Comparison of ENCODE assay signal across 12 mouse cellular contexts in genomic region chr5:31528560-31528959, GRCm38 (mm10). TPM values are rescaled to one million over a fixed set of nuclear protein-coding genes. Genes with fewer than 3 reads are reported as not detected.
DNase-seq lines count a peak whose midpoint lies in the region; ATAC-seq and TF ChIP-seq lines count a peak whose summit lies in the region.
"Had no signal": no experiment of that assay in that cellular context is flagged by ENCODE, and none has a peak within 500 bp of the region (broad histone marks: within the 10 kb centered on the region; RNA-seq: fewer than 3 reads in every experiment).

No protein-coding gene starts in this region.

- no peaks in the 10 kb centered on the region for H3K9me3 ChIP-seq in embryonic facial prominence, embryonic 10.5 days
- H3K9me3 ChIP-seq in midbrain, embryonic 16.5 days (replicated peaks; ENCODE audit: control insufficient read depth, low read length, poor library complexity, severe bottlenecking): no peaks in the 10 kb centered on the region
- H3K9me3 ChIP-seq: forebrain, embryonic 12.5 days had no signal

- H3K27me3 ChIP-seq in embryonic facial prominence, embryonic 10.5 days (replicated peaks; ENCODE audit: low read depth, poor library complexity, severe bottlenecking): no peaks in the 10 kb centered on the region
- H3K27me3 ChIP-seq in midbrain, embryonic 16.5 days (ENCODE audit: control insufficient read depth, insufficient read depth, low read depth, low read length): no peaks in the 10 kb centered on the region
- H3K27me3 ChIP-seq: forebrain, embryonic 12.5 days had no signal

- TF ChIP-seq CTCF in layer of hippocampus, adult 2 months (conservative IDR thresholded peaks at IDR 0.05): peak; percentile 27; the same call in 1 of the 2 replicates

- no peak overlapping the region for H3K9ac ChIP-seq in midbrain, embryonic 16.5 days (ENCODE audit: low read depth, low read length)
- H3K9ac ChIP-seq: forebrain, embryonic 12.5 days had no signal

- H3K4me1 ChIP-seq in embryonic facial prominence, embryonic 10.5 days: peaks cover 20% of the 10 kb centered on the region
- H3K4me1 ChIP-seq in midbrain, embryonic 16.5 days (ENCODE audit: control insufficient read depth, insufficient read depth, low read length): peaks cover 29% of the 10 kb centered on the region

- DNase-seq in layer of hippocampus, adult 2 months (ENCODE audit: low spot score in 2 of 2): no peak
- DNase-seq in layer of hippocampus, postnatal 36 days: no peak
- DNase-seq in embryonic facial prominence, embryonic 10.5 days (ENCODE audit: low spot score): no peak
- no peak for DNase-seq in kidney, adult 8-10 months
- DNase-seq in layer of hippocampus, adult 9-11 months: no peak
- DNase-seq: cerebellum, adult 2 months; lung, postnatal 10 days had no signal

- ATAC-seq in CD4-positive, CD25-positive, alpha-beta regulatory T cell, adult 4 months: peak; percentile 48
- no peak for ATAC-seq in midbrain, embryonic 16.5 days

- peaks cover 51% of the 10 kb centered on the region for H3K36me3 ChIP-seq in embryonic facial prominence, embryonic 10.5 days (replicated peaks)
- peaks cover 14% of the 10 kb centered on the region; the same call in 1 of the 2 replicates for H3K36me3 ChIP-seq in midbrain, embryonic 16.5 days (ENCODE audit: control insufficient read depth, insufficient read depth, low read length)

- no peak overlapping the region for H3K4me3 ChIP-seq in layer of hippocampus, adult 2 months
- peak overlapping the region; percentile 99; the same call in 1 of the 2 replicates for H3K4me3 ChIP-seq in embryonic facial prominence, embryonic 10.5 days
- H3K4me3 ChIP-seq in midbrain, embryonic 16.5 days (ENCODE audit: low read depth, low read length): no peak overlapping the region

- H3K4me2 ChIP-seq in midbrain, embryonic 16.5 days (ENCODE audit: low read length): peak overlapping the region; percentile 26; the same call in 1 of the 2 replicates

- H3K27ac ChIP-seq in layer of hippocampus, adult 2 months: no peak overlapping the region
- H3K27ac ChIP-seq in embryonic facial prominence, embryonic 10.5 days (replicated peaks): no peak overlapping the region
- H3K27ac ChIP-seq in midbrain, embryonic 16.5 days (ENCODE audit: low read length): no peak overlapping the region
- H3K27ac ChIP-seq: forebrain, embryonic 12.5 days had no signal

- WGBS in embryonic facial prominence, embryonic 10.5 days: 68% methylated on average over 2 of the region's 2 CpGs
- 57% methylated on average over 2 of the region's 2 CpGs for WGBS in midbrain, embryonic 16.5 days

RNA-seq across cellular contexts. Expression of gene Supt7l, which starts 1.0 kb away (rescaled TPM):
- total RNA-seq in layer of hippocampus, adult 2 months (2021): 10 to 100 TPM; 19.6 TPM
- 10 to 100 TPM; 17.7 to 19.5 TPM for total RNA-seq in layer of hippocampus, postnatal 36 days (2021)
- polyA plus RNA-seq in CD4-positive, CD25-positive, alpha-beta regulatory T cell, adult 4 months (2017; shearing (Covaris generic)): 10 to 100 TPM; 16.4 to 24.3 TPM
- 29.3 and 29.6 TPM in 2 replicates for polyA plus RNA-seq in embryonic facial prominence, embryonic 10.5 days (2016; fragmentation: Nextera tagmentation; extraction: Ambion mirVana)
- polyA plus RNA-seq in midbrain, embryonic 16.5 days (2015; fragmentation: Nextera tagmentation; extraction: Ambion mirVana): 25.1 and 27.8 TPM in 2 replicates

RNA-seq across cellular contexts. Expression of gene Slc4a1ap, which starts 1.8 kb away (rescaled TPM):
- 10 to 100 TPM; 51.9 to 53.8 TPM for total RNA-seq in layer of hippocampus, adult 2 months (2021)
- 10 to 100 TPM; 55.7 to 57.1 TPM for total RNA-seq in layer of hippocampus, postnatal 36 days (2021)
- polyA plus RNA-seq in CD4-positive, CD25-positive, alpha-beta regulatory T cell, adult 4 months (2017; shearing (Covaris generic)): 10 to 100 TPM; 21.8 to 31.2 TPM
- 32.2 and 33.1 TPM in 2 replicates for polyA plus RNA-seq in embryonic facial prominence, embryonic 10.5 days (2016; fragmentation: Nextera tagmentation; extraction: Ambion mirVana)
- 32.5 and 34.4 TPM in 2 replicates for polyA plus RNA-seq in midbrain, embryonic 16.5 days (2015; fragmentation: Nextera tagmentation; extraction: Ambion mirVana)

RNA-seq across cellular contexts. Expression of gene Gpn1, which starts 34.0 kb away (rescaled TPM):
- 10 to 100 TPM; 34.0 to 34.8 TPM for total RNA-seq in layer of hippocampus, adult 2 months (2021)
- total RNA-seq in layer of hippocampus, postnatal 36 days (2021): 10 to 100 TPM; 32.5 to 34.0 TPM
- 10 to 100 TPM; 48.2 to 60.4 TPM for polyA plus RNA-seq in CD4-positive, CD25-positive, alpha-beta regulatory T cell, adult 4 months (2017; shearing (Covaris generic))
- 110 and 113 TPM in 2 replicates for polyA plus RNA-seq in embryonic facial prominence, embryonic 10.5 days (2016; fragmentation: Nextera tagmentation; extraction: Ambion mirVana)
- 81.6 and 89.2 TPM in 2 replicates for polyA plus RNA-seq in midbrain, embryonic 16.5 days (2015; fragmentation: Nextera tagmentation; extraction: Ambion mirVana)

RNA-seq across cellular contexts. Expression of gene 4930548H24Rik, which starts 43.0 kb away (rescaled TPM):
- total RNA-seq in layer of hippocampus, adult 2 months (2021): under 1 TPM in 1 of 2 experiments, not detected in 1; 0.20 TPM
- total RNA-seq in layer of hippocampus, postnatal 36 days (2021): under 1 TPM in 1 of 2 experiments, not detected in 1; 0.20 TPM
- polyA plus RNA-seq in CD4-positive, CD25-positive, alpha-beta regulatory T cell, adult 4 months (2017; shearing (Covaris generic)): under 1 TPM in 1 of 2 experiments, not detected in 1; 0.71 TPM
- polyA plus RNA-seq in embryonic facial prominence, embryonic 10.5 days (2016; fragmentation: Nextera tagmentation; extraction: Ambion mirVana): 0.11 and 0.16 TPM in 2 replicates
- 0.16 TPM in 1 of 2 replicates, not detected in the other for polyA plus RNA-seq in midbrain, embryonic 16.5 days (2015; fragmentation: Nextera tagmentation; extraction: Ambion mirVana)
- polyA plus RNA-seq: cerebellum, adult 2 months; forebrain, embryonic 12.5 days; heart, embryonic 16.5 days; stomach, embryonic 16.5 days had no signal
